Mouse (Mus musculus): ENCODE measurements around the gene Lca5l. TPM values are rescaled to one million over a fixed set of nuclear protein-coding genes. Genes with fewer than 3 reads are reported as not detected.
"Not testable (repeated sequence)": the region's sequence is repeated elsewhere in the genome, so short reads cannot be mapped to it uniquely, and the experiment has no call there.

The Lca5l gene
- polyA plus RNA-seq, 2 experiments = 0.03 TPM; not detected in 1

DNA sequence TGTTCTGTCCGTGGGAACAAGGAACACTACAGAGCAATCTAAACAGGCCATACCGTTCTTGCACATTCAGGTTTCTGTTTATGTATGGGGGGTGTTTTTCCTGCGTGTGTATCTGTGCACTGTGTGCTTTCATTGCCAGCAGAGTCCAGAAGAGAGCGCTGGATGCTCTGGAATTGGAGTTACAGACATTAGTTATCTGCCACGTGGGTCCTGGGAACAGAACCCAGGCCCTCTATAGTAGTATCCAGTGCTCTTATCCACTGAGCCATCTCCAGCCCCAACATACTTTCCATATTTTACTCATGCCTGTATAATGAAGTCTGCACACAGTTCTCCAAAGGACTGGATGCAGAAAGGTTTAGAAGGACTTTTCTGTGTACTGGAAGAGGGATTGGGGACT is 46.3 kb downstream of the Lca5l start:
- Histone ChIP-seq H3K4me1 (replicated peaks; ENCODE audit: control insufficient read depth in 2 of 2, insufficient read depth in 2 of 2, low read length in 1 of 2) (peaks cover 0 to 11% of the 10 kb centered on the region in 2 experiments; a peak in 3 of 4 replicates), H3K27me3 (ENCODE audit: control insufficient read depth, insufficient read depth, low read length) (no peaks in the 10 kb centered on the region), H3K9ac (replicated peaks) (peak overlapping the region; percentile 46), H3K36me3 (replicated peaks; ENCODE audit: control insufficient read depth, insufficient read depth, low read depth) (no peaks in the 10 kb centered on the region), H3K4me3 (ENCODE audit: insufficient read depth in 1 of 2, low read depth in 2 of 2, low read length in 2 of 2) (peak overlapping the region; percentile 63 to 64), H3K9me3 (ENCODE audit: control insufficient read depth, low read length) (no peaks in the 10 kb centered on the region; the same call in 1 of the 2 replicates), H3K27ac (no peak overlapping the region), H3K4me2 (ENCODE audit: low read depth) (peak overlapping the region; percentile 75)
- DNase-seq (ENCODE audit: low read depth in 3 of 3, low spot score in 3 of 3) (no peak), ATAC-seq (ENCODE audit: insufficient read depth) (peak; percentile 1; the same call in 1 of the 2 replicates)
- no peak for TF ChIP-seq EP300 (IDR thresholded peaks at IDR 0.05; ENCODE audit: low read depth)
- no peak for TF ChIP-seq CTCF (IDR thresholded peaks at IDR 0.05; ENCODE audit: low read depth)
- WGBS (ENCODE audit: insufficient replicate concordance) = under 1% methylated on average over 5 of the region's 5 CpGs

DNA sequence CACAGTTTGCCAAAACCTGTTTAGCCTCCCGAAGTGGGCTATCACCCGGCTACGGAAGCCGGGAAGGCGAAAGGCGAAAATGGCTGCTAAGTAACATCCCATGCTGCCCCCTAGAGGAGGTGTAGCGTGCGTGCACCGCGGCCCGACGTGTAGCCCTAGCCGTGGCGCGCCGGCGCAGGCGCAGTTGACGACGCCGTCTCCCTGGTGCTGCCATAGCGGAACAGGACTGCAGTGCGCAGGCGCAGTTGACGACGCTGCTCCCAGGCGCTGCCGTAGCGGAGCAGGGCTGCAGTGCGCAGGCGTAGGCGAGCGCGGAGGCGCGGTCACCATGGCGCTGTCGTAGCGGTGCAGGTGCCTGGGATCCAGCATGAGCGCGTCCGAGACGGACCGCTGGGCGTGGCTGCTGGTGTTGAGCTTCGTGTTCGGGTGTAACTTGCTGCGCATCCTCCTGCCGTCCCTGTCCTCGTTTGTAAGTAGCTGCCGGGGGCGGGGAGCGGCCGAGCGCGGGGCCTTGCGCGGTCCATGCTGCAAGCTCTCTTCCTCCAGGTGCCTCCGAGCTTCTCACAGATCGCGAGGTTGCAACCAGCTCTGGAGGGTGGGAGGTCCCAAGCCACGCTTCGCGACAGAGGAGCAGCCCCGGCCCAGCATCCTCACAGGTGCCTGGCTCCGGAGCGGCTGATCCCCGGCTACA is 46.8 kb downstream of the Lca5l start, which contains the start of gene Wrb:
Gene Wrb (plus strand): TSS at position 298 of the 691 bp plus-strand sequence.
- Histone ChIP-seq H3K4me3 (ENCODE audit: insufficient read depth in 1 of 2, low read depth in 2 of 2, low read length in 2 of 2) (peak within 1 kb of the TSS; percentile 63 to 64), H3K36me3 (replicated peaks; ENCODE audit: control insufficient read depth, insufficient read depth, low read depth) (no peaks in the 10 kb centered on the region), H3K9me3 (ENCODE audit: control insufficient read depth, low read length) (no peaks in the 10 kb centered on the region; the same call in 1 of the 2 replicates), H3K27ac (no peak within 1 kb of the TSS), H3K27me3 (ENCODE audit: control insufficient read depth, insufficient read depth, low read length) (no peaks in the 10 kb centered on the region), H3K4me1 (replicated peaks; ENCODE audit: control insufficient read depth in 2 of 2, insufficient read depth in 2 of 2, low read length in 1 of 2) (peaks cover 0 to 11% of the 10 kb centered on the region in 2 experiments; a peak in 3 of 4 replicates), H3K4me2 (ENCODE audit: low read depth) (peak within 1 kb of the TSS; percentile 75), H3K9ac (replicated peaks) (peak within 1 kb of the TSS; percentile 46)
- peak; percentile 98 for ATAC-seq (ENCODE audit: insufficient read depth)
- WGBS (ENCODE audit: insufficient replicate concordance) = under 1% methylated on average over 68 of the region's 68 CpGs
- DNase-seq (ENCODE audit: low read depth in 3 of 3, low spot score in 3 of 3) = peak; percentile 94 to 95 (median 95)
- TF ChIP-seq CTCF (IDR thresholded peaks at IDR 0.05; ENCODE audit: low read depth) = peak; percentile 96
- no peak for TF ChIP-seq EP300 (IDR thresholded peaks at IDR 0.05; ENCODE audit: low read depth)

DNA sequence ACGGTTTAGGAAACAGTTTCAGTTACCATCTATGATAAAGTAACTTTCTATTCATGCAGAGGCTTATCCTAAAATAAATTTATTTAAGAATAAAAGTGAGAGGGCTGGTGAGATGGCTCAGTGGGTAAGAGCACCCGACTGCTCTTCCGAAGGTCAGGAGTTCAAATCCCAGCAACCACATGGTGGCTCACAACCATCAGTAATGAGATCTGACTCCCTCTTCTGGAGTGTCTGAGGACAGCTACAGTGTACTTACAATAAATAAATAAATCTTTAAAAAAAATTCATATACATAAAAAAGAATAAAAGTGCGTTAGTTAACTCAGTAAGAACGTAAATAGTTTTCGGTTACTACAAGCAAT is 47.3 kb downstream of the Lca5l start:
- ATAC-seq (ENCODE audit: insufficient read depth) = peak; percentile 10; the same call in 1 of the 2 replicates
- not testable (repeated sequence) for H3K36me3 ChIP-seq (replicated peaks; ENCODE audit: control insufficient read depth, insufficient read depth, low read depth); H3K27me3 ChIP-seq (ENCODE audit: control insufficient read depth, insufficient read depth, low read length); H3K9ac ChIP-seq (replicated peaks); DNase-seq (ENCODE audit: low read depth in 3 of 3, low spot score in 3 of 3); H3K9me3 ChIP-seq (ENCODE audit: control insufficient read depth, low read length); H3K27ac ChIP-seq; H3K4me3 ChIP-seq (ENCODE audit: insufficient read depth in 1 of 2, low read depth in 2 of 2, low read length in 2 of 2)
- Histone ChIP-seq H3K4me2 (ENCODE audit: low read depth) (peak overlapping the region; percentile 19; the same call in 1 of the 2 replicates), H3K4me1 (replicated peaks; ENCODE audit: control insufficient read depth in 2 of 2, insufficient read depth in 2 of 2, low read length in 1 of 2) (peaks cover 0 to 11% of the 10 kb centered on the region in 2 experiments; a peak in 3 of 4 replicates)
- WGBS (ENCODE audit: insufficient replicate concordance) = 22% methylated on average over 6 of the region's 6 CpGs

DNA sequence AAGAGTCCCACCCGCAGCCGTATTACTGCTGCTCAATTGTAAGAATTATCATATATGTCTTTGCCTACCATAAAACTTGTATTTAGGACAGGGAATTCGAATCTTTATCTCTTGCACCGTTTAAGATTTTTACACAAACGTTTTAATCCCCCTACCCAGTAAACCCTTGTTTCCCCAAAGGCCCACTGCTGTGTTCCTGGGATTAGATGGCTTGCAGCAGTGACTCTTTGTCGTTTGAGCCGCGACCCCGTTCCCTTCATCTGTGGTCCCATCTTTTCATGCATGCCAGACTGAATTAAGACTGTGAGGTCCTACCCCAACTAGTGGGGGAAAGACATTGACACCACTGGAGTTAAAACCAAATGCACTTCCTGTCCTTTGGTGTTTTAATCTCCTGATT is 63.6 kb downstream of the Lca5l start:
- H3K36me3 ChIP-seq (replicated peaks; ENCODE audit: control insufficient read depth, insufficient read depth, low read depth) = peaks cover 6% of the 10 kb centered on the region
- WGBS (ENCODE audit: insufficient replicate concordance) = 7% methylated on average over 9 of the region's 9 CpGs
- peaks cover 0 to 5% of the 10 kb centered on the region in 2 experiments; a peak in 1 of 4 replicates for H3K4me1 ChIP-seq (replicated peaks; ENCODE audit: control insufficient read depth in 2 of 2, insufficient read depth in 2 of 2, low read length in 1 of 2)
- H3K4me2 ChIP-seq (ENCODE audit: low read depth) = peak overlapping the region; percentile 75
- ATAC-seq (ENCODE audit: insufficient read depth) (no peak), DNase-seq (ENCODE audit: low read depth in 3 of 3, low spot score in 3 of 3) (no peak)
- no peaks in the 10 kb centered on the region for H3K27me3 ChIP-seq (ENCODE audit: control insufficient read depth, insufficient read depth, low read length)
- TF ChIP-seq EP300 (IDR thresholded peaks at IDR 0.05; ENCODE audit: low read depth) (no peak), CTCF (IDR thresholded peaks at IDR 0.05; ENCODE audit: low read depth) (no peak)
- peak overlapping the region; percentile 80 for H3K9ac ChIP-seq (replicated peaks)
- H3K9me3 ChIP-seq (ENCODE audit: control insufficient read depth, low read length) = no peaks in the 10 kb centered on the region
- peak overlapping the region; percentile 75 to 76 for H3K4me3 ChIP-seq (ENCODE audit: insufficient read depth in 1 of 2, low read depth in 2 of 2, low read length in 2 of 2)
- H3K27ac ChIP-seq = no peak overlapping the region

DNA sequence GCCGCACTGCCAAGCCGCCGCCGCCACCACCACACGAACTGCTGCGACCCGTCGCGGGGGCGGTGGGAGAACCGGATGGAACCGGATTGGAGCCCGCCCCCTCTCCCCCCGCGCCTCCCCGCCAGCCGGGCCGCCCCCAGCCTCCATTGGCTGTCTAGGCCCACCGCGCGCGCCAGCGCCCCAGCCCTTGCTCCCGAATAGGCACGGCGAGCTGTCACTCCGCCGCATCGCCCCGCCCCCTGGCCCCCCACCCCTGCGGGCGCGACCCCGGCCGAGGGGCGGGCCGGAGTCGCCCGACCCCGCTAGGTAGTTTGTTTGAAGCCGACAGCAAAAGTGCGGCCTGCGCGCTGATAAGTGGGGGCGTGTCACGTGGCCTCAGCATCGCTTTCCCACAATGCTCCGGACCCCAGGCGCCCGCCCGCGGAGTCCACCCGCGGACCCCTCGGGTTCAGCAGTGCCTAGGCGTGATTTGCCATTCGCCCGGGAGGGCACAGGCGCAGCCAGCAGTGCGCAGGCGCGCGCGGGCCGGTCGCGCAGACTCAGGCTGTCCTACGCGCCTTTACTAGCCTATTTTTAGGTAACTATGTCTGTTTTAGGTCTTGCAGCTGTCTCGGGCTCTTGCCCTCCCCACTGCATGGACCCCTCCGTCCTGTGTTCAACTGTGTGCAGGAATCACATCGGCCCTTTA is 64.3 kb downstream of the Lca5l start, which contains the start of gene Hmgn1:
Gene Hmgn1 (minus strand): TSS at position 73 of the 688 bp plus-strand sequence.
- Histone ChIP-seq H3K4me1 (replicated peaks; ENCODE audit: control insufficient read depth in 2 of 2, insufficient read depth in 2 of 2, low read length in 1 of 2) (peaks cover 0 to 5% of the 10 kb centered on the region in 2 experiments; a peak in 1 of 4 replicates), H3K4me3 (ENCODE audit: insufficient read depth in 1 of 2, low read depth in 2 of 2, low read length in 2 of 2) (peak within 1 kb of the TSS; percentile 75 to 76), H3K9ac (replicated peaks) (peak within 1 kb of the TSS; percentile 80), H3K9me3 (ENCODE audit: control insufficient read depth, low read length) (no peaks in the 10 kb centered on the region), H3K27ac (peak within 1 kb of the TSS; percentile 22; the same call in 1 of the 2 replicates), H3K4me2 (ENCODE audit: low read depth) (peak within 1 kb of the TSS; percentile 75), H3K27me3 (ENCODE audit: control insufficient read depth, insufficient read depth, low read length) (no peaks in the 10 kb centered on the region), H3K36me3 (replicated peaks; ENCODE audit: control insufficient read depth, insufficient read depth, low read depth) (peaks cover 6% of the 10 kb centered on the region)
- DNase-seq (ENCODE audit: low read depth in 3 of 3, low spot score in 3 of 3) = peak; percentile 68 to 73 (median 71)
- TF ChIP-seq CTCF (IDR thresholded peaks at IDR 0.05; ENCODE audit: low read depth) (no peak), EP300 (IDR thresholded peaks at IDR 0.05; ENCODE audit: low read depth) (no peak)
- peak; percentile 89 for ATAC-seq (ENCODE audit: insufficient read depth)
- under 1% methylated on average over 69 of the region's 72 CpGs for WGBS (ENCODE audit: insufficient replicate concordance)

Measured in liver, embryonic 14.5 days (tissue).